Mouse (Mus musculus): Measurements from ENCODE around the gene Mrpl53. TPM values are rescaled to one million over a fixed set of nuclear protein-coding genes. Genes with fewer than 3 reads are reported as not detected.

Mrpl53 gene
- polyA plus RNA-seq, 1 experiment from 2014 or later = 137 TPM

- peak; percentile 87 for ATAC-seq
- Histone ChIP-seq H3K4me2 (replicated peaks) (peak within 1 kb of the TSS; percentile 88), H3K27me3 (peaks cover 54% of the 10 kb centered on the region), H3K36me3 (peaks cover 23% of the 10 kb centered on the region), H3K27ac (peak within 1 kb of the TSS; percentile 91), H3K4me3 (replicated peaks) (peak within 1 kb of the TSS; percentile 72), H3K4me1 (replicated peaks) (peaks cover 25% of the 10 kb centered on the region), H3K9ac (replicated peaks) (peak within 1 kb of the TSS; percentile 77), H3K9me3 (no peaks in the 10 kb centered on the region)
- WGBS = under 1% methylated on average over 54 of the region's 54 CpGs
These were observed 31.1 kb upstream of the Mrpl53 start, which contains the start of gene Pcgf1 for GRCm38 (mm10) chr6:83077630-83078323. TSS of gene Pcgf1 (plus strand) at chr6:83077869.

- ATAC-seq = peak; percentile 92
- Histone ChIP-seq H3K36me3 (peaks cover 23% of the 10 kb centered on the region), H3K27me3 (peaks cover 54% of the 10 kb centered on the region), H3K4me1 (replicated peaks) (peaks cover 25% of the 10 kb centered on the region), H3K9me3 (no peaks in the 10 kb centered on the region), H3K4me2 (replicated peaks) (peak overlapping the region; percentile 82), H3K4me3 (replicated peaks) (peak overlapping the region; percentile 72), H3K27ac (peak overlapping the region; percentile 91), H3K9ac (replicated peaks) (peak overlapping the region; percentile 77)
- WGBS = under 1% methylated on average over 46 of the region's 46 CpGs
These were observed 30.4 kb upstream of the Mrpl53 start for GRCm38 (mm10) chr6:83078324-83078858.

GRCm38 (mm10) chr6:83080210-83080609 is 28.6 kb upstream of the Mrpl53 start:
- Histone ChIP-seq H3K4me3 (replicated peaks) (no peak overlapping the region), H3K27ac (no peak overlapping the region), H3K27me3 (peaks cover 54% of the 10 kb centered on the region), H3K4me2 (replicated peaks) (no peak overlapping the region), H3K36me3 (peaks cover 23% of the 10 kb centered on the region), H3K9me3 (no peaks in the 10 kb centered on the region), H3K9ac (replicated peaks) (no peak overlapping the region), H3K4me1 (replicated peaks) (peaks cover 25% of the 10 kb centered on the region)
- ATAC-seq = no peak
- WGBS = 96% methylated on average over 5 of the region's 5 CpGs

- Histone ChIP-seq H3K9ac (replicated peaks) (no peak overlapping the region), H3K4me3 (replicated peaks) (no peak overlapping the region), H3K9me3 (no peaks in the 10 kb centered on the region), H3K4me1 (replicated peaks) (peaks cover 28% of the 10 kb centered on the region), H3K27me3 (peaks cover 68% of the 10 kb centered on the region), H3K4me2 (replicated peaks) (no peak overlapping the region), H3K36me3 (peaks cover 23% of the 10 kb centered on the region), H3K27ac (no peak overlapping the region)
- ATAC-seq = no peak
- WGBS = 5% methylated on average over 5 of the region's 5 CpGs
These were observed 25.3 kb upstream of the Mrpl53 start for GRCm38 (mm10) chr6:83083497-83083896.

- H3K36me3 ChIP-seq = peaks cover 23% of the 10 kb centered on the region
- H3K9me3 ChIP-seq = no peaks in the 10 kb centered on the region
- H3K9ac ChIP-seq (replicated peaks) = no peak overlapping the region
- no peak overlapping the region for H3K4me2 ChIP-seq (replicated peaks)
- H3K4me3 ChIP-seq (replicated peaks) = no peak overlapping the region
- 2% methylated on average over 6 of the region's 6 CpGs for WGBS
- ATAC-seq = no peak; the same call in 1 of the 2 replicates
- H3K27me3 ChIP-seq = peaks cover 77% of the 10 kb centered on the region
- H3K4me1 ChIP-seq (replicated peaks) = peaks cover 20% of the 10 kb centered on the region
- H3K27ac ChIP-seq = no peak overlapping the region
These were observed 24.4 kb upstream of the Mrpl53 start for GRCm38 (mm10) chr6:83084477-83084876.

GRCm38 (mm10) chr6:83086121-83087035 is 22.5 kb upstream of the Mrpl53 start, which contains the start of gene Lbx2:
TSS of gene Lbx2 (plus strand) at chr6:83086367.
- no peak within 1 kb of the TSS for H3K4me2 ChIP-seq (replicated peaks)
- peaks cover 9% of the 10 kb centered on the region for H3K36me3 ChIP-seq
- H3K4me1 ChIP-seq (replicated peaks) = peaks cover 11% of the 10 kb centered on the region

GRCm38 (mm10) chr6:83087205-83087925 is 21.5 kb upstream of the Mrpl53 start:
- H3K4me3 ChIP-seq (replicated peaks) = peak overlapping the region; percentile 16
- H3K27ac ChIP-seq = no peak overlapping the region
- H3K4me1 ChIP-seq (replicated peaks) = peaks cover 11% of the 10 kb centered on the region
- peak overlapping the region; percentile 27 for H3K4me2 ChIP-seq (replicated peaks)
- no peak for ATAC-seq
- under 1% methylated on average over 47 of the region's 47 CpGs for WGBS
- H3K9me3 ChIP-seq = no peaks in the 10 kb centered on the region
- H3K27me3 ChIP-seq = peaks cover 94% of the 10 kb centered on the region
- no peak overlapping the region for H3K9ac ChIP-seq (replicated peaks)
- H3K36me3 ChIP-seq = peaks cover under 1% of the 10 kb centered on the region; the same call in 1 of the 2 replicates

More at GRCm38 (mm10) chr6:83086121-83087035, 22.5 kb upstream of the Mrpl53 start, which contains the start of gene Lbx2:
- peak within 1 kb of the TSS; percentile 16; the same call in 1 of the 2 replicates for H3K4me3 ChIP-seq (replicated peaks)
- H3K9me3 ChIP-seq = no peaks in the 10 kb centered on the region
- 3% methylated on average over 42 of the region's 42 CpGs for WGBS
- no peak within 1 kb of the TSS for H3K27ac ChIP-seq
- H3K27me3 ChIP-seq = peaks cover 94% of the 10 kb centered on the region
- no peak within 1 kb of the TSS for H3K9ac ChIP-seq (replicated peaks)
- no peak for ATAC-seq

GRCm38 (mm10) chr6:83087926-83088260 is 20.9 kb upstream of the Mrpl53 start:
- Histone ChIP-seq H3K4me2 (replicated peaks) (peak overlapping the region; percentile 27), H3K27me3 (peaks cover 94% of the 10 kb centered on the region), H3K27ac (no peak overlapping the region), H3K4me1 (replicated peaks) (peaks cover 11% of the 10 kb centered on the region), H3K4me3 (replicated peaks) (peak overlapping the region; percentile 16; the same call in 1 of the 2 replicates), H3K9ac (replicated peaks) (no peak overlapping the region), H3K36me3 (no peaks in the 10 kb centered on the region), H3K9me3 (no peaks in the 10 kb centered on the region)
- 3% methylated on average over 9 of the region's 9 CpGs for WGBS
- ATAC-seq = no peak

- H3K9me3 ChIP-seq = no peaks in the 10 kb centered on the region
- H3K9ac ChIP-seq (replicated peaks) = no peak overlapping the region
- peaks cover 3% of the 10 kb centered on the region for H3K4me1 ChIP-seq (replicated peaks)
- peaks cover 50% of the 10 kb centered on the region for H3K27me3 ChIP-seq
- no peak overlapping the region for H3K4me3 ChIP-seq (replicated peaks)
- no peak overlapping the region for H3K27ac ChIP-seq
- H3K4me2 ChIP-seq (replicated peaks) = no peak overlapping the region
- H3K36me3 ChIP-seq = no peaks in the 10 kb centered on the region
- no peak for ATAC-seq
- WGBS = 54% methylated on average over 6 of the region's 6 CpGs
These were observed 16.3 kb upstream of the Mrpl53 start for GRCm38 (mm10) chr6:83092416-83093127.

GRCm38 (mm10) chr6:83095968-83096367 is 12.9 kb upstream of the Mrpl53 start:
- no peak for ATAC-seq
- no peak overlapping the region for H3K27ac ChIP-seq
- no peak overlapping the region for H3K9ac ChIP-seq (replicated peaks)
- H3K27me3 ChIP-seq = peaks cover 29% of the 10 kb centered on the region
- no peak overlapping the region for H3K4me2 ChIP-seq (replicated peaks)
- H3K9me3 ChIP-seq = no peaks in the 10 kb centered on the region
- H3K4me1 ChIP-seq (replicated peaks) = peaks cover 2% of the 10 kb centered on the region; the same call in 1 of the 2 replicates
- no peak overlapping the region for H3K4me3 ChIP-seq (replicated peaks)
- no peaks in the 10 kb centered on the region for H3K36me3 ChIP-seq
- 48% methylated on average over 6 of the region's 6 CpGs for WGBS

GRCm38 (mm10) chr6:83098411-83098810 is 10.4 kb upstream of the Mrpl53 start:
- Histone ChIP-seq H3K27ac (no peak overlapping the region), H3K4me2 (replicated peaks) (no peak overlapping the region), H3K9ac (replicated peaks) (no peak overlapping the region), H3K4me1 (replicated peaks) (peaks cover 18% of the 10 kb centered on the region), H3K36me3 (no peaks in the 10 kb centered on the region), H3K27me3 (peaks cover 17% of the 10 kb centered on the region), H3K9me3 (no peaks in the 10 kb centered on the region), H3K4me3 (replicated peaks) (no peak overlapping the region)
- no peak for ATAC-seq
- WGBS = 66% methylated on average over 2 of the region's 2 CpGs
